Mouse (Mus musculus): ENCODE results near the gene S100pbp.

S100pbp gene

DNA sequence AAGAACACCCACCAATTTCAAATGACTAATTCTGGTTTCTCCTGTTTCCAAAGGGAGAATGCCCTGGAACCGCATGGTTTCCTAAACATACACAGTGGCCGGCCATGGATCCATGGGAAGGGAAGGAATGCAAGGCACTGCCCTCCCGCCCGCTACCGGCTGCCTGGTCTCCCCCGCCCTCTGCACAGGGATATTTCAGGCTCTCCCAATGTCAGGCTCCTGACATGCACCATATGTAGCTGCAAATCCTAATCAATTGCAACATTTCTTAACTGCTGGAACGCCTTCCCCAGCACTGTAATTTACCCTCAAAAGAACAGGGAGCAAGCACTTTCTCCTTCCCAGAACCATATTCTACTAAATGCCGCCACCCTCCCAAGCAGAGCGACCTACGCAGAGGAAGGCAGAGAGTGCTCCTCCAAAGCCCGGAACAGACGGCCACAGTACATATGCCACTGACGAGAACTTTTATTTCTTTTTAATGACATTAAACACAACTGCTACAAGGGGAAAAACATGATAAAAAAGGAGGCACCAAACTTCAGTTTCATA lies 41.9 kb downstream of the S100pbp start:
- no peak for DNase-seq

DNA sequence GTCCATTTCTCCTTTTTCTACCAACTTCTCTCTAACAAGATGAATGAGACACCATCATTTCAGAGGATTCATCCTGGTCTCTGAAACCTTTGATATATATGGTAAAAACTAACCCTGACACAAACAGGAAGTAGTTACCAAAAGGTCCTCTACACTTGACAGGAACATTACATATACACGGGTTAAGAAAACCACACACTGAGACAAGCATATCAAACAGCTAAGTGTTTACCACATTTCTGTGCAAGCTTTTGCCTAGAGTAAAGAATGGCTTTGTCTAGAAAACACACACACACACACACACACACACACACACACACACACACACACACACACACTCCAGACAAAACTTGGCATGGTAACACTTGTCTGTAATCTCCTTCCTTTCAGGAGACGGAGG lies 43.1 kb downstream of the S100pbp start:
- no peak for DNase-seq

DNA sequence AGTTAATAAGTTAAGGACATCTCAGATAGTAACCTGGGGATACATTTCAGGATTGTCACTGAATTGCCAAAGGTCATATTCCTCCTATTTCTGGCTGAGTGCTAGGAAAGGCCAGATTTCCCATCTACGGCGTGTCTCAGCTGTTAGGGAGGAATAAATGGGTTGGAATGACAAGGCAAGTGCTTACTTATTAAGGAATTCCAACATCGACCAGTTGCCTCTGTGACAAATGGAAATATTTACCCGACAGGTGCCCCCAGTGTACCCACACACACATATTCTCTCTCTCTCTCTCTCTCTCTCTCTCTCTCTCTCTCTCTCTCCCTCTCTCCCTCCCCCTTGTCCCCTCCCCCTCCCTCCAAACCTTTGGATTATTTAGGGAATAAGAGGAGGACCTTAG lies 43.6 kb downstream of the S100pbp start:
- no peak for DNase-seq

DNA sequence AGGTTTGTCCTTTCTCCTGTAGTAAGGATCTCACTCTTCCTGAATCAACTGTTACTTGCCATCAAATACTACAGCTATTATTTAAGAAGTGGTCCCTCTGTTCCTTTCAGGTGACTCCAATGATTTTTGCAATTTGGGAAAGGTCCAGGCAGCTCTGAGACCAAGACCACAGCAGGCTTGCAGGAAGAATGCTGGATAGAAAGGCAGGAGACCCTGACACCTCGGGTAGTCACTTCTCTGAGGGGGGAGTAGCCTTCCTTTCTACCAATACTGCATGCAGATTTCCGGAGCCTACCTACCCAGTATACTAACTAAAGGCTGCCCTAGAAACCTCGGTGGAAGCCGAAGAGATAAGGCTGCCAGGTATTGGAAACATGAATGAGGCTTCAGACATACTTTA lies 44.1 kb downstream of the S100pbp start:
- DNase-seq = no peak

DNA sequence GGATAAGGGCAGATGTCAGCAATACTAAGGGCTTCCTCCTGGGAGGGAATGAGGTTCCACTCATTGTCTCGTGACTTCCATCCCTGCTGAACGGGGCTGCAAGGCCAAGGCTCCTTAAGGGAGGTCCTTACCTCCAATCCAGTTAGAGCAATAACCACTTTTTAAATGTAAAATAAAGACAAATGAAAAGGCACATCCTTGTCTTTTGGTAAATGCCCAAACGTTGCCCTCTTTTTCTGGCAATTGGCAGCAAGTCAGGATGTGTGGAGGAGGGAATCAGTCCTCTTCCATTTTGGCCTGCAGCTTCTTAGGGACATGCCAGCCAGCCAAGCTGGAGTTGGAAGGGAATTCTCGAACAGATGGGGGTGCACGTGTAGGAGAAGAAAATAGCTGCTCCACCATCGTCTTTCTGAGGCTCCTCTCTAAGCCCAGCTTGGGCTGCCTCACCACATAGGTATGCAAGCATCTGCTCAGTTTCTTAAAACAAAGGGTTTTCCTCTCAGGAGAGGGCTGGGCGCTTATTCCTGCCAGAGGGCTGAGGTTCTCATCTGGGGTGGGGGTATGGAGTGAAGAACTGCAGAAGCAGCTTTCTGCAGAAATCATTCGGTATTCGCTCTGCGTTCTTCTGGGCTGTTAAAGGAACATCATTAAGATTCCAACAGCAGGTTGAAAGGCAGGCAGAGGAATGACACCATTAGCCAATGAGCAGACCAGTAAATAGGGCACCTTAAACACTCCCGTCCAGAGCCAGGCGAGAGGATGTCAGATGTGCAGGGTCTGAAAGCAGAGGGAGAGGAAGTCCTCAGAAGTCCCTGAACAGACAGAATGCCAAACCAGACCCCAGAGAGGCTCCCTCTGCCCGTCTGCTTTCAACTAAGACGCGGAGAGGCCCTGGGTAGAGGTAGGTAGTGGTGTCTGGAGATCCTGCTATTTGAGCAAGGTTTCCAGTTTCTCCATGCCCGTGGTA lies 44.8 kb downstream of the S100pbp start:
- DNase-seq = no peak

DNA sequence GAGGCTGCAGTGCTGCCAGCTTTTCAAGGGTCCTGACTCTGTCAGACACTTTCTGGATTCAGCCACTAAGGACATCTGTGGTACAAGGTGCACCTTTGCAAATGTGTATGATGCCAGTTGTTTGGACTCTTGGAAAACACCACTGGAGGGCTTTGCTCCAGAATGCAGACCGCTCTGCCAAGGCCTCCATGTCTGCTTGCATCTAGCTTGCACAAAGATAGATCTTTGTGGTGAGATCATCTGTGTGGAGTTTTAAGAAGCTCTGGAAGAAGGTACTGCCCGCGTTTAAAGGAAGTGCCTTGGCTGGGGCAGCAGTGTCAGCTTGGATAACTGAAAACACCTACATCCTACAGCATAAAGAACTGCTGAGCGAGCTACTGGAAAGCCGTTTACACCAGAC lies 46.0 kb downstream of the S100pbp start:
- DNase-seq = no peak

DNA sequence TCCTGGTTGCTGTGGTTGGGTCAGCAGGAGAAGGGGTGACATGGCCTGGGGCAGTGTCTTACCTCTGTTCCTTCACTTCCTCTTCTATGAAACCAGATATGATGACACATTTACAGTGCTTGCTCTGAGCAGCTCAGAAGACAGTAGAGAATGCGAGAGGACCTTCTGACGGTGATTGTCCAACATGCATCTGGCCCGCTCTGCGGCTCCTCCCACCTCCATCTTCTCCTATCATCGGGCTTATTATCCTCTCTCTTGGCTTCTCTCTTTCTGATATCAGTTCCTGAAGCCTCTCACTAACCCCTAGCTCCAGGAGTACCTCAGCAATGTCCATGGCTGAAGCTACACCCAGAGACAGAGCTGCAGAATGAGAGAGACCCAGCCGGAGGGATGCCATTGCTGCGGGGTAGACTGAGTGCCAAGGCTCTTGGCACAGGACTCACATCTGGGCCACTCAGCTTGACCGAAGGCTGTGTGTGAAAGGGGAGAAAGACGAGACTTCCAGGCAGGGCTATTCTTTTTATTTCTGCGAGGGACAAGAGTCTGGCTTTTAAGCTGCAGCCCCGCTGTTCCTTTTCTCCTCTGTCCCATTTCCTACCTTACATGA lies 47.0 kb downstream of the S100pbp start:
- no peak for DNase-seq

DNA sequence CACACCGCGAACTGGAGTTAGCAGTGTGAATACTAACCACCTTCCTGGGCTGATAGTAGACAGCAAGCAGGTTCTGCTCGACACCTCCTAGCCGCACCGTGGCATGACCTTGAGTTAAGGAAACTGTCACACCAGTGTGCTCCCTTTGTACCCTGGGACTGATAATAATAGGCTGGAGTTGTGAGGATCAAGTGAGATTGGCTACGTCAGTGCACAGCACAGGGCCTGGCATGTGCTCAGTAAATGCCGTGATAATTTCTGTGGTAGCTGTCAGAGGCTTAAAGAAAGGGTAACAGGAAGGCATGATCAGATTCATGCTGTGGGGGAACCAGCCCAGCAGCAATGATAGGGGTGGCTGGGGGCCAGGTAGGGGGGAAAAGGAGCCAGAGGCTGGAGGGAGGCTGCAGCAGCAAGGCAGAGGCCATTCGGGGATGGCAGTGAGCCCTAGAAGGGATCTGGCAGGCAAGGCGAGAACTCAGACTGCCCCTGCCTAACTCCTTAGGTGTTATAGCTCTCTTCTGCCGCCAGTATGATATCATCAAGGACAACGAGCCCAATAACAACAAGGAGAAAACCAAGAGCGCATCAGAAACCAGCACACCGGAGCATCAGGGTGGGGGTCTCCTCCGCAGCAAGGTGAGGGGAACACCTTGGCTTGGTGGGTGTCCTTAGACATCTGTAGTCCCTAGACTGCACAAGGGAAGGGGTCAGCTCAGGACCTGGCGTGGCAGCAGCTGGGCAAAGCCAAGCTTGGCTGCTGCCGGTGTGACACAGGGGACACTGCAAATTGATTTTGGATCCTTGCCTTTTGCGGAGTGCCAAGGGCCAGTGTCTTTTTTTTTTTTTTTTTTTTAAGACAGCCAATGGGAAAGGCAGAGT lies 47.7 kb downstream of the S100pbp start:
- DNase-seq = no peak

DNA sequence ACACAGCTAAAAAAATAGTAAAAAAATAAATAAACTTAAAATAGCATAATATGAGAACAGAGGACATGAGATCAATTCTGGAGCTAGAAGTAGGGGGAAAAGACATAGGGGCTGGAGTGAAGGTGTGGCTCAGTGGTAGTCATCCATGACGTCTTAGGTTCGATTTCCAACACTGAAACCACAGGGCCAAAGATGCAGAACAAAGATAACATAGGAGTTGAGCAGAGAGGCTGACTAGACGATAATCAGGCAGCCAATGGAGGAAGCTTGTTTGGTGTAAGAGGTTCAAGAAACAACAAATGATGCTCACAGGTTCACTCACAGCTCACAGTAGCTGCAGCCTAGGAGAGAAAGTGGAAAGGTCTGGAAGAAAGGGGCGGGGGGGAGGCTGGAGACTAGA lies 48.7 kb downstream of the S100pbp start:
- DNase-seq = no peak

DNA sequence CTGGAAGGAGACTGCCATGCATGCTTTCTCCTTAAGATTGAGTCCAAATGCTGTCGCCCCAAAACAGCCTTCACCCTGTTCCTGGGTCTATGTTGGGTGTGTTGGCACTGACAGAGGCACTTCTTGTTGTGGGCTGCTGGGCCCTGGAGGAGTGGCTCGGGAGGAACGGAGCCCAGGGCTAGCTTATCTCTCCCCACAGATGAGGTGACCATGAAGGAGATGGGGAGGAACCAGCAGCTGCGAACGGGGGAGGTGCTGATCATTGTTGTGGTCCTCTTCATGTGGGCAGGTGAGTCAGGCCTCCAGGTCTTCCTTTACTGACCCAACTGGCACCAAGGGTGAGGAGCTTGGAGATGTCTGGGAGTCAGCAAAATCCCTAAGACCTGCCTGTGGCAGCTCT lies 49.9 kb downstream of the S100pbp start:
- no peak for DNase-seq

DNA sequence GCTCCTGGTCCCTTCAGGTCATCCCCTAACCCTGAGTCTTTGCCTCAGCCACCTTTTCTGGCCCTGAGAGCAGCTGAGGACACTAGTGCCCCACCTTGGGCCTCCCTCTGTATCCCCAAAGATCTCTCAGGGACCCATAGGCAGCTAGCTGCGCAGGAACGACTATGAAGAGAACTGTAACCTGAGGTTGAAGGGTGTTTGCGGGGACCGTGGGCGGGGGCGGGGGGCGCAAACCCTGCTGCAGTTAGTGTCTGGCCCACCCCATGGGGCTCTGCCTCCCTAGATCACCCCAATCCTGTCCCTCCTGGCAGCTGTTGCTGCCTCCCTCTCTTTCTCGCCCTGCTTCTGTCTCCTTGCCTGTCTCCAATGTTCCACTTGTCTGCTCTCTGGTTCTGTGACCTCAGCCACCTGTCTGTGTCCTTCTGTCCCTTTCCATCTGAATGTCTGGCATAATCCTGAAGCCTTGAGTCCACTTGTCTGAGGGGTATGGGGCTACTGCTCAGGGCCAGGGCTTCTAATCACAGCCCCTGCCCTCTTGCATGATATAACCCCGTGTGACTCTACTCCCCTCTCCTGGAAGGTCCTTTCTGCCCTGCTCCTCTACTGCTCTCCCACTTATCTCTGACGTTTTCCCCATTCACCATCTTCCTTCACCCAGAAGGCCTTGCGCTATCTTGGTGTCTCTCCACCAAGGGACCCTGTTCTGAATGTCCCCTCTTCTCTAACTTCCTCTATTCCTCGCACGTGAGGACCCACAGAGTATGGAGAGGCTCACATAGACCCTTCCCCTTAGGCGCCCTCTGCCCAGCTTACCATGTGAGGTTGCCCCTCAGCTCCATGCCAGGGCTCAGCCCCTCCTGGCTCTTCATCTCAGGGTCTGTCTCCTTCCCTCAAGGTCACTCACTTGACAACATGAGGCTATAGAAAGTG lies 51.9 kb downstream of the S100pbp start:
- no peak for DNase-seq

DNA sequence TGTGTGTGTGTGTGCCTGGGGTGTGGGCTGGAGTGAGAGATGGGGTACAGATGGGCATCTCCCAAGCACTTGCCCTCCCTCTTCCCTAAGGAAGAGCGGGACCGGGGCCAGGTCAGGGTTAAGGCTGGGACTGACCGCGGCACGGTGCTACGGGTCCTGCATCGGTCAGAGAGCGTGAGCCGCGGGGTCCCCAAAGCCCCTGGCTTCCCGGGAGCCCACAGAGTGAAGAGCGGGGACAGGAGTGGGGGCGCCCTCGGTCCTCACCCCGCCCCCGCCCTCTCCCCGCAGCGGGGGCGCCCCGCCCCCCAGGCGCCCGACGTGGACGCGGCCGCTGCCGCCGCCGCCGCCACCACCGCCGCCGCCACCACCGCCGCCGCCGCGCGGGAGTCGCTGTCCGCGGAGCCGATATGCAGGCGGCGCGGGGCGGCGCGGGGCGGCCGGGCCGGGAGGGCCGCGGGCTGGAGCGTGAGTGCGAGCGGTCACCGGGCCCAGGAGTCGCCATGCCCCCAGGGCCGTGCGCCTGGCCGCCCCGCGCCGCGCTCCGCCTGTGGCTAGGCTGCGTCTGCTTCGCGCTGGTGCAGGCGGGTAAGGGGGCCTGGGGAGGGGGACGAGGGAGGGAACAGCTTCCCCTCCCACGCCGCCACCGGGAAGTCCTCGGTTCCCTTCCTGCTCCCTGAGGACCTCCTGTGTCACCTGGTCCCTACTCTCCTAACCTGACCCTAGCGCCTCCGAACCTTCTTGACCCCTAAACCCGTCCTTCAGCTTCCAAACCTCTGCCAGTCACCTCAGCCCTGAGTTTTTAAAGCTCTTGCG lies 52.7 kb downstream of the S100pbp start, which contains the start of gene Fndc5:
TSS of gene Fndc5 (plus strand) at position 421 of the 813 bp plus-strand sequence.
- DNase-seq = no peak

DNA sequence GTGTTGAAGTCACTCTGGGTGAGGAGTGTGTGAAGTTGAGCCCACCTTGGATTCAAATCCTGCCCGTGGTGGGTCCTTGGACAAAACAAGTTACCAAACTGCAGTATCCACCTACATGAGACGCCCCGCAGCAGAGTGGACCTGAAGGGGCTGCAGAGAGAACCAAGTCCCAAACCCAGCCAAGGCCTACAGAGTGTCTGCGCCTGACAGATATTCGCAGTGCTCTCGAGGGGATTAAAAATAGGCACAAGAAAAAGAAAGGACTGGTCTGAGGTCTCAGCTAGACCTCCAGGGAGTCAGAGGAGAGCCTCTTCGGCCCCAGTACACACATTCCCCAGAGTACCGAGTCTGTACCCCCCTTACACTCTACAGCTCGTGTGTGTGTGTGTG lies 53.3 kb downstream of the S100pbp start:
- no peak for DNase-seq

DNA sequence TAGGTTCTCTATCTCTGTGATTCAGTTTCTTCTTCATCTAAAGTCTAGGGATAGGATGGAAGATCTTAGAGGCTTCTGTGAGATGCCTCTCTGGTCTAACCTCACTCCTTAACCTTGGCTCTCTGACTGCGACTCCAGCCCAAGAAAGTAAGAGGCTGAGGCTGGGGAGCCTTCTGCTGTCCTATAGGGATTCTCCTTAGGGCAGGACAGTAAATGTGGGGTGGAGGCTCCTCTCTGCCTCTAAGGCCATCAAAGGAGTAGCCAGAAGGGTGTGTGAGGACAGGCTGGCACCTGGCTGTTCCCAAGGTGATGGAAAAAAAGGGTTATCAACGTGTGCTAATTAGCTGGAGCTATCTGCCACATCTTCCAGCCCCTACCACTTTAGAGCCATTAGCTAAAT lies 53.9 kb downstream of the S100pbp start:
- no peak for DNase-seq

DNA sequence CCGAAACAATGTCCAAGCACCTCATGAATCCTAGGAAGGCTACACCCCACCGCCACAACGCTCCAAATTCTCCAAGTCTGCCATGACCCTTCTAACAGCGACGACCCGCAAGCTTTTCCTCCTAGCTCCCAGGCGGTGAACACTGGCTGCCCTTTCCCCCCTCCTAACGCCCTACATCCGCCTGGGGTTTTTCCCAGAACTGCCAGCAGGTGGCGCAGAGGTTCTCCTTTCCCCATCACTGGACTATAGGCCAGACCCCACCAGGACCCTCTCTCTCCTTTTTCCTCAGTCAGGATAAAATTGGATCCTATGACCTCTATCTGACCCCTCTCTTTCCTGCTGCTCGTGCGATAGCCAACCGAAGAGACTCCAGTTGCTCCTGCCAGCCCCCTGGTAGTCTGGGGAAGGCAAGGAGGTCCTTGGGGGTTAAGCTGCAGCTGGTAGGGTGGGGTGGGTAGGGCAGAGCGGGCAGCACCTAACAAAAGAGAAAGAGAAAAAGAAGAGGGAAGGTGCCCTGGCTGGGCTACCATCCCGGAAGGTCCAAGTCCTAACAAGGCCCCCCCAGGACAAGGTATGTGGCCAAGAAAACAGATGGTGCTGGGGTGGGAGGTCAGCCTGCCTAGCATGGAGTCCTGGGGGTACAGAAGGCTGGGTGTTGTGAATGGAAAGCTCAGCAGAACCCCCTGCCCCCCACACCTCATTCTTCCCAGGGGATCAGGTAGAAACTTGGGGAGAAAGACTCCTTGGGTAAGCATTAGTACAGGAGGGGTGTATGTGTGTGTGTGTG lies 54.5 kb downstream of the S100pbp start:
- DNase-seq = peak in 1 of 2 experiments; percentile 39

DNA sequence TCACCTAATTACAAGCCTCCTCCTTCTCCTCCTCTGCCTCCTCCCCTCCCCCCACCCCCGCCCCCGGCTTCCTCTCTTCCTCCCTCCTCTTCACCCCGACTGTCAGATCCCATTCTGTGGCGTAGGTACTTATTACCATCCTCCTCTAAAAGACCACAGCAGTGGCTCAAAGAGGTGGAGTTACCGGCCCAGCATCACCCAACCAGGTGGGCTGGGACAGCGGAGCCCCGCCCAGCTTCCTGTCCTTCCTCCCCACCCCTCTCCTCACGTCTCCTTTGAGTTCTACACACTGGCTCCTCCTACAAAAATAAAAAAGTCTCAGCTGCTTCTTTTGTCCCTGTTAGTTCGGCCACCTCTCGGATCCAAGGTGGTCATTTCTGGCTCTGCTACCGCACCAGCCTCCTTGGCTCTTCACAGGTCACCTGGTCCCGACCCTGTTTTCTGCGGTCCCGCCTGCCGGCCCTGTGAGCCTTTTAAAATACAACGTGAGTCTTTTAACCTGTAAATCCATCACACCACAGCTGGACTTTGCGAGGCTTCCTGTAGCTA lies 58.7 kb downstream of the S100pbp start:
- peak; percentile 30 to 45 for DNase-seq

DNA sequence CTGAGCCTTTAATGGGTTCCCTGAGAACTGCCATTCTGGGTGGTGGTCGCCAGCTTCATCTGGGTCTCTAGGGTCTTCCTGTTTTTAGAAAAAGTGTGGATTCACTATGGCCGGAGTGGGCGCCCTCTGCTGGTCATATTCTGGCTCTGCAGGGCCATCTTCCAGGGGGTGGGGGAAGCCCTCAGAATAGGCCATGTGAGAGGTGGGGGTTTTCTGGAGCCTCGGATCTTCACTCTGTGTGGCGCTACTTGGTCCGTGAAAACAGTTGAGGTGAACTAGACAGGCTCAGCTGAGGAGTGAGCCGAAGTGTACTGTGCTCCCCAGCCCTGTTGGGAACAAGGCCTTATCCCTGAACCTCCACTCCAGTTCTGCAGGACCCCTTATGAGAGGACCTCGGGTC lies 59.4 kb downstream of the S100pbp start:
- peak in 1 of 2 experiments; percentile 23 for DNase-seq

DNA sequence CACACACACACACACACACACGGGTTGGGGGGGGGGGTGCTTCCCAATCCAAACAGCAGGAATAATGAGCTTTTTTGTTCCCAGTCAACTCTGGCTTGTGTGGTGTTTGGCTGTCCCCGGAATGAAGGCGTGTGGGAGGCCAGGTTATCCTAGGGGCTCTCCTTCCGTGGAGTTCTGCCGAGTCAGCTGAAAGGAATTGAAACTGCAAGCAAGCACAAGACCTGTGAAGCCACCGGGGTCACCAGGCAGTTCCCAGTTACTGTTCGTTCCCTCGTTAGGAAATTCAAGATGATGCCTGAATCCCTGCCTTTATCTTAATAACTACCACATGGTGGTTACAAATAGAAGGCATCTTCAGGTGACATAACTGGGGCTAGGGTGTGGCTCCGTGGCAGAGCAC lies 60.1 kb downstream of the S100pbp start:
- no peak for DNase-seq

DNA sequence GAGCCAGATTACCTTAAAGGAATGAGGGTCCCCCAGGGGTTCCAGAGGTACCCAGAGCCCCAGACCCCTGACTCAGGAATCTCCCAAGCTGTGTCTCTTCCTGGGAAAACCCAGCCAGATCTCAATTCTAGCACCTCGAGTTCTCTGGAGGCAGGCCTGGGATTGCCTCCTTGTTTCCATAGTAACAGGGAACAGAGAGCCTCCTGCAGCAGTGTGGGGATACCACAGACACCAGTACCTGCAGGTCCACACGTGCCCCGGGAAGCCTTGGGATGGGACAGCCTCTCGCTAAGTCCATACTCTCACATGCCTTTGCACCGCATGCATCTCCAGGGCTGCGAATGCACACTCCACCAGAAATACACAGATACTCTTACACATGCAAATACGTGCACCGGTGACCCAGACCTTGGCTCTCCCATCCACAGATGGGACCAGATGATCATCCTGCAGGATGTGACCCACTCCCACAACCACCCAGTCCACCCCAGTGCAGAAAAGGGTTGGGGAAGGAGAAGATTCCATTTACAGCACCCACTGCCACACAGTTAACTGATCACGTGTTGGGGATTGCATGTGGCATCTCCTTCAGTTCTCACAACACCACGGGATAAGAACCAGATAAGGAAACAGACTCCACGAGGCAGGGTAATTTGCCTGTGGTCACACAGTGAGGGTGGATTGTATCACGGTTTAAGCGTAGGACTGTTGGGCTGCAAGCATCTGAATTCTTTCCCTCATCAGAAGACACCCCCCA lies 60.8 kb downstream of the S100pbp start:
- no peak for DNase-seq

Measured in thymus, adult 18-20 months (tissue).